Mouse (Mus musculus) c-Kit-positive CD71-negative TER-119-negative erythroid progenitor cells, embryonic 14.5 days (primary cell): ENCODE data around the gene Armc9.

Source experiments
- DNase-seq: peaks from one replicate; pipeline ENCODE4 v3.0.0-alpha.2; 2013; ENCODE audit warnings: low read depth

Armc9 gene

GRCm38 (mm10) chr1:86225195-86225594 lies 70.6 kb downstream of the Armc9 start:
- DNase-seq, result no peak

- DNase-seq, result peak; percentile 52
Observed at GRCm38 (mm10) chr1:86228653-86229052, 74.1 kb downstream of the Armc9 start.

DNA sequence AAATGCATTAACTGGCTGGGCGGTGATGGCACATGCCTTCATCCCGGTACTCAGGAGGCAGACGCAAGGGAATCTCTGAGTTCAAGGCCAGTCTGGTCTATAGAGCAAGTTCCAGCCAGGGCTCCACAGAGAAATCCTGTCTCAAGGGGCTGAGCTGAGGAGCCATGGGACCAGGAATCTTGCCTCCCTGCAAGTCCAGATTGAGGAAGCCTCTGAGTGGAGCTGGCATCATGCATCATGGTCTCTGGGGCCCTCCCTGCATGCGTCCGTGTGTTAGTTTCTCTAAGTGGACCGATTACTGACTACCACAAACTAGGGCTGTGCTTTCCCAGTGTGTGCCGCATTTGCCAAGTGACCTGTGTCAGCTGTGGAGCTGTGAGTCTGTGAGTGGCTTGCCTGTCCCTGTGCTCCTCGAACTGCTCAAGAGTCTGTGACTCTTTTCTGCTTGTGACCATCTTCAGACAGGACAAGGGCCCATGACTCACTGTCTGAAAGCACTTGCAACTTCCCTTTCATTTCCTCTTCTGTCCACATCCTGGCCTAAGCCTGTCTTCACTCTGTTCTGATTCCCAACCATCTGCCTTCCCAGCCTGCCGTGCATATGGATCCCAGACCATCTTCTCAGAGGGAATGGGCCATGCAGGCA lies 74.7 kb downstream of the Armc9 start:
- no peak for DNase-seq

DNA sequence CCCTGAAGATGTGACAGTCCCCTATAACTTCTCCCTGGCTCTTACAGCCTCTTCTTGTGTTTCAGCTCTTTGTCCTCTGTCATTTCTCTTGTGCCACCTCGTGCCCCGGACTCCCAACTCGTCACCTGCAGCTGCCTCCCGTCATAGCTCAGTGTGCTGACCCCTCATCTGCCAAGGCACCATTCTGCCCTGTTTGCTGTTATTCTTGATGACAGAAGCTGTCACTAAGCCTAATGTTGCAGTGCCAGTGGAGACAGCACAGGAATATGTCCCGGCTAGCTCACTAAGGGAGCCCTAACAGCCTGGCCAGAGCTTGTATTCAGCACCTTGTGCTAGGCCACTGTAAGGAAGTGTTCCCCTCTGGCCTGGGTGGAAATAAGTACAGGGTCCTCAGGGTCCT lies 78.1 kb downstream of the Armc9 start:
- DNase-seq, result no peak

GRCm38 (mm10) chr1:86233808-86234207 lies 79.2 kb downstream of the Armc9 start:
- DNase-seq, result no peak

GRCm38 (mm10) chr1:86235118-86235517 lies 80.5 kb downstream of the Armc9 start:
- no peak for DNase-seq

DNA sequence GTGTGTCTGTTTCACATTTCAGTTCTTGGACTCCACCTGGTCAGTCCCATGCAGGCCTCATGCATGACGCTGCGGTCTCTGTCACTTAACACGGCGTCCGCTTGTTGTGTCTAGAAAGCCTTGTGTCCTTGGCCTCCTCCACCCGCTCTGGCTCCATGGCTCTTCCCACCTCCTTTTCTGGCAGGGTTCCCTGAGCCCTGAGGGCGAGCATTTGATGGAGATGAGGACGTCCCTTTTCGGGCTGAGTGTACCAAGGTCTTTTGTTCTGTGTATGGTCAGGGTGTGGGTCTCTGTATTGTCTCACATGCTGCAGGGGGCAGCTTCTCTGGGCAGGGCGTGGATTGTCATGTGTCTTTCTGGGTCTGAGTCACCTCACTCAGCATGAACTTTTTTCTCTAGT lies 81.9 kb downstream of the Armc9 start:
- DNase-seq, result no peak

DNA sequence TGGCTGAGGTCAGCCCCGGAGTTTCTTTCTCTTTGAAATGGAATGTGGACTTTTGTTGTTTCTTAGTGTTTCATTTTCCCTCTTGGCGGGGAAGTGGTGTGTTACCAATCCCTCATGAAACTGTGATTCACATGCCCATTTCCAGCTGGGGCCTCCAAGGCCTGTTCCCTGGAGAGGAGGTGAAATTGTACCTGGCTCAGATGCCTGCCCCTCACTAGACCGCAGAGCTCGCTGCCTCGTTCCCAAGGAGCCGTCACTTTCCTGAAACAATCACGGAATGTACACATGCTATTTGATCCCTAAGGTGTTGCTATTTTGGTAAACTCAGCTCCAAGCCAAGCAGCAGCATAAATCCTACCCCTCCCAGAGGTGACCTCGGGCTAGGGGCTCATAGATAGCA lies 84.4 kb downstream of the Armc9 start:
- no peak for DNase-seq

GRCm38 (mm10) chr1:86239871-86240270 lies 85.3 kb downstream of the Armc9 start:
- DNase-seq, result no peak

DNA sequence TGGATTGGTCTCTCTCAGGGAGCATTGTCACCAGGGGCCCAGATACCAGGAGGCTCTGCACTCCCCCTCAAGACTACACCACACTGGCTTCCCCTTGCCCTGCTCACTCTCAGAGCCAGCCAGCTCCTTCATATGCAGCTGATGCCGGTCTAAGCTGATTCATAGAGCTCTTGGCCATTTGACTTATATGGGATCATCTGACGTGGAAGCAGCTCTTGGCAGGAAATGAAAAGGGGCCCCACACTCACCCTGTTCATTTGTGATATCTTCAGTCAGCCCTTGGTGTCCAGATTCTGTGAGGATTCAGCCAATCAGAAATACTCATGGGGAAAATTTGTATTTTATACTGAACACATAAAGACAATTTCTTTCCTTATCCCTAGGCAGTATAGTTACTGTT lies 86.4 kb downstream of the Armc9 start:
- DNase-seq, result no peak

- DNase-seq, result no peak
Observed at GRCm38 (mm10) chr1:86243490-86243889, 88.9 kb downstream of the Armc9 start.

DNA sequence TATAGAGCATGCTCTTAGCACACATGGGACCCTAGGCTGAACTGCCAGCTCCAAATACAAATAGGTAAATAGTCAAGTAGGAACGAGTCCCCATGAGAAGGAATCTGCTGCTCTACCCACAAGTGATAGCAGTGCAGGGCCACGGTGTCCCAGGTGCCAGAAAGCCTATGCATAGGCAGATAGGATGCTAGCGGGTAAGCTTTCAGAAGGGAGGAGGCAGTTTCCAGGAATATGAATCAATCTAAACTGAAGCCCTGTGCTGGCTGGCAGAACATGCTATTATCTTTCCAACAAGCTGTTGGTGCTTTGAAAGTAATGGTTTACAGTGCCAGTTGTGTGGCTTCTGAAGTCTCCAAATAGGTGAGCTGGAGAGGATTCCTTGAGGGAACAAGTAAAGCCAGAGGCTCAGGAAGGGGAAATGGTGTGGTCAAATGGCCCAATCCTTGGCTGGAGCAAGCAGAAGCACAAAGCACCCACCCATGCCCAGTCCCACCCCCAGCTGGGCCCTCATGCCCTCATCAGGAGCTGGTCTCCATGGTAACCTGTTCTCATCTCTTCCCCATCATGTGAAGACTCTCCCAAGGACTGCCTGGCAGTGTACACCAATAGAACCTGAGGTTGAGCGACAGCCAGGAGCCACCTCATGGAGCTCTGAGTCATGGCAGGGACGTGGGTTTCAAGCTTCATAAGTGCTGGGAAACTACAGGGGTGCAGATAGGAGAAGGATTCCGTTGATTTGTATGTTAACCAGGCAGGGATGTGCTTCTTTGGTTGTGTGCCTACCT lies 90.9 kb downstream of the Armc9 start:
- DNase-seq, result no peak

DNA sequence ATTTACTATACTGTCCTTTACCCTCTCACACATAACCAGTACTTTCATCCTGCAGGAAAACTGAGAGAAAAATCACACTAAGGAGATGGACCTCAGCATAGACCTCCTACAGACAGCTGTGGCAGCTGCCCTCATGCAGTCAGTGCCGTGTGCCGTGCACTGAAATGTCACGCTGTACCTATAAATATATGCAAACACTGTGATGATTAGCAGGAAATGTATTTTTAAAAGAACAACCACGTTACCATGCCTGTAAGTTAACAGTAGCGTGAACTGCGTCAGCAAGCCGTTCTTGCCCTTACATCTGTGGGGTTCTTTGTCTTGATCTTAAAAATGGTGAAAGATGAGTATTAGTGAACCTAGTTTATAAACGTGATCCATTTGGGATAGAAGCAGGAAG lies 98.8 kb downstream of the Armc9 start:
- DNase-seq, result no peak

GRCm38 (mm10) chr1:86256311-86256710 lies 101.7 kb downstream of the Armc9 start:
- DNase-seq, result no peak

DNA sequence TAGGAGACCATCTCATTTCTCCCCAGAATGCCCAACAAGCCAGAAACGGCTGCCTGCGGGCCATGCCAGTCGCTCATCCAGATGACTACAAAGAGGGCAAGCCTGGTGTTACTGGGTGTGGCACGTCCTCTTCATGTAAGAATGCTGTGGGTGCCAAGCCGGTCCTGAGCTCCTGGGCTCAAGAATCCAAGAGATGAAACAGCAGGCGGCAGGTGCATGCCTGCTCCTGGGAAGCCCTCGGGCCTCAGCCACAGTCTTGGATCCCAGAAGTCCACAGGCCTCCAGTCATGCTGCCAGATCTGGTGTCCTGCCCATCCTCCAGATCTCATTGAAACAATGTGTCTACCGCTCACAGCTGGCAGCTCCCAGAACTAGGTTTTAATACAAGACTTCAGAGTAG lies 102.6 kb downstream of the Armc9 start:
- no peak for DNase-seq

DNA sequence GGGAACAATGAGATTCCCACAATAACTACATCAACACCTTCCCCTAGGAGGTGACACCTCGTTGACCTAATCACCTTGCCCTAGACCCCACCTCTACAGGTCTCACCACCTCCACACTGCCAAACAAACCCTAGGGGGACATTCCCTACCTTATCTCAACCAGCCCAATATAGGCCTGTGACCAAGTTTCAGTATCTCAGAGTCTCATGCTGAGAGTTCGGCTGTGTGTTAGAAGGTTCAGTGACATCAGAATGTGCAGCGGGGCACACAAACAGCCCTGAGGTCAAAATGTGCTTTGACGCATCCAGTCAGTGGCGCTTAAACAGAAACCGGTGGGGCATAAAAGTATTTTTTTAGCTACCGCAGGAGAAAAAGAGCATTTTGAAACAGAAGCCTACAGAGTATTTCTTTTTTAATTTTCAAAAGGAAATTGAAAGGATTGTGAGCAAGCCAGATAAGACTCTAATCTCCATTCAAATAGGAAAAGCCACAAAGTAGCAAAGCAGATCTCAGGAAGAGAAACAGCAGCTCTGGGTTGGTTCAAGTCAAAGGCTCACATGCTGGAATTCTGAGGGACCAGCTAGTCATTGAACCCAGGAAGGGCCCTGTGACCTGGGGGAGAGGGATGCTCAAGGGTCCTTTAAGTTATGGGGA lies 103.7 kb downstream of the Armc9 start:
- DNase-seq, result no peak

- DNase-seq, result no peak
Observed at GRCm38 (mm10) chr1:86263564-86264339, 109.2 kb downstream of the Armc9 start.

DNA sequence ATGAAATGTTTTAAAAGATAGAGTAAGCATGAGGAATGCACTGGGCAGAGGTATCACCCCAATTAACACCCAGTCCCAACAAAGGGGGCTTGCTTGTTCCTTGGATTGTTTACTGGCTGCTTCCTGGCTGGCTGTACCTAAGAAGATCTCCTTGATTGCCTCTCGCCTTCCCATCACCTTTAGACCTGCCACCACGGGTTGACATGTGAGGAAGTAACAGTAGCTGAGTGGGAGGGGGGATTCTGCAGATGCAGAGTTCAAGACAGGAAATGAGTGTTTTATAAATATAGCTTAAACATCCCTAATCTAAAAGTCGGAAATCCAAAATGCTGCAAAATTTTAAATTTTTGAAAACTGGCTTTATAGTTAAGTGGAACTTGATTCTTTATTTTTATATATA lies 110.5 kb downstream of the Armc9 start:
- no peak for DNase-seq

- DNase-seq, result no peak
Observed at GRCm38 (mm10) chr1:86268492-86269189, 114.1 kb downstream of the Armc9 start.

DNA sequence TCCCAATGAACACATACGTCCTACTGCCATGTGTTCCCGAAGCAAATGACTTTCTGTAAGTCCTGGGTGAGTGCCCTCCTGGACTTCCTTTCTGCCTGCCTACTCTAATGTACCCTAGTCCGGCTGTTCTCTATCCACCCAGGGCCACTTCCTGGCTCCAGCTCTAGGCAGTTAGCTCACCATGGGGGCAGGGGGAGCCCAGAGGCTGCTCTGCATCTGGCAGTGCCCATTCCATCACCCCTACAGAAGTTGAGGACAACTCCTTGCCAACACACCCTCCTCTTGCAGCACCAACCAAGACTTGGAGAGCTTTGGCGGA lies 114.6 kb downstream of the Armc9 start:
- no peak for DNase-seq

DNA sequence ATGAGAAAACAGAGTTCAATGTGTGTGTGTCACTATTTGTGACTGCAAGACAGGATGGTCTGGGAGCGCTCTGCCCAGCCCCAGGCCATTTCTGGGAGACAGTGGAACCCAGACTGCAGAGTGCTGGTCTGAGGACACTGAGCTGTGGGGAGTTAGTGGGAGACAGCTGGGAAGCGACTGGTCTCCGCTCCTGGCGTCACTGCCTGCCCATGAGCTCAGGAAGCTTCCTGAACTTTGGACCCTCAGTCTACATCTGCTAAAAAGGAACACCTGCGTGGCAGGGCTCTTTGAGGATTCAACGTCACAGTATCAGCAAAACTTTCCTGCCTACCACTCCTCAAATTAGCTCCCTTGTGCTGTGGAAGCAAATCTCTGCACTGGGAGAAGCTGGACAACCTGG lies 117.1 kb downstream of the Armc9 start:
- DNase-seq, result no peak

- DNase-seq, result no peak
Observed at GRCm38 (mm10) chr1:86277055-86277454, 122.5 kb downstream of the Armc9 start.
